Mouse (Mus musculus): ENCODE results near the gene Hs3st3b1. TPM values are rescaled to one million over a fixed set of nuclear protein-coding genes. Genes with fewer than 3 reads are reported as not detected.

Gene Hs3st3b1
- total and polyA plus RNA-seq, 2 experiments from 2014 or later: 1.2 to 4.3 TPM

DNA sequence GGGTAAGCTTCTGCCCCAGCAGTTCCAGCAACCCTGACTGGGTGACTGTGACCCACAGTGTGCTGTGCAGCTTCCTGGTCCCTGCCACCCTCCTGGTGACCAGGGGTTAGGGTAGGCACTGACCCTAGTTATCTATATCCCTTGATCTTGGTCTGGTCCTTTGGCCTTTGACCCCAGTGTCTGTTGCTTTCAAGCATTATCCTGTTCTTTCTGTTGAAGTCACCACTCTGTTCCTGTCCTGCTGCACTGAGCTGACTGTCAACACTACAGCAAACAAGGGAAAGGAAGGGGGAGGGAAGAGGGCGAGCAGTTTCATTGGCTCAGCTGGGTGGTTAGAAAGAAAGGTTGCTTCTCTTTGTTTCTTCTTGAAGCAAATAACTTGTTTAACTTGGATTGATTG, 60.1 kb downstream of the Hs3st3b1 start:
- Histone ChIP-seq H3K36me3 (ENCODE audit: insufficient read depth) (no peaks in the 10 kb centered on the region), H3K4me1 (ENCODE audit: insufficient read depth) (no peaks in the 10 kb centered on the region), H3K4me2 (ENCODE audit: low read depth) (no peak overlapping the region), H3K27me3 (ENCODE audit: insufficient read depth, low read length) (no peaks in the 10 kb centered on the region), H3K9ac (no peak overlapping the region), H3K4me3 (ENCODE audit: low read depth, low read length) (no peak overlapping the region), H3K27ac (ENCODE audit: low read depth, low read length) (no peak overlapping the region), H3K9me3 (ENCODE audit: low read length) (no peaks in the 10 kb centered on the region)
- DNase-seq (no peak), ATAC-seq (no peak)
- 27% methylated on average over 1 of the region's 1 CpGs for WGBS
- TF ChIP-seq CTCF (IDR thresholded peaks at IDR 0.05; ENCODE audit: low read depth): no peak

DNA sequence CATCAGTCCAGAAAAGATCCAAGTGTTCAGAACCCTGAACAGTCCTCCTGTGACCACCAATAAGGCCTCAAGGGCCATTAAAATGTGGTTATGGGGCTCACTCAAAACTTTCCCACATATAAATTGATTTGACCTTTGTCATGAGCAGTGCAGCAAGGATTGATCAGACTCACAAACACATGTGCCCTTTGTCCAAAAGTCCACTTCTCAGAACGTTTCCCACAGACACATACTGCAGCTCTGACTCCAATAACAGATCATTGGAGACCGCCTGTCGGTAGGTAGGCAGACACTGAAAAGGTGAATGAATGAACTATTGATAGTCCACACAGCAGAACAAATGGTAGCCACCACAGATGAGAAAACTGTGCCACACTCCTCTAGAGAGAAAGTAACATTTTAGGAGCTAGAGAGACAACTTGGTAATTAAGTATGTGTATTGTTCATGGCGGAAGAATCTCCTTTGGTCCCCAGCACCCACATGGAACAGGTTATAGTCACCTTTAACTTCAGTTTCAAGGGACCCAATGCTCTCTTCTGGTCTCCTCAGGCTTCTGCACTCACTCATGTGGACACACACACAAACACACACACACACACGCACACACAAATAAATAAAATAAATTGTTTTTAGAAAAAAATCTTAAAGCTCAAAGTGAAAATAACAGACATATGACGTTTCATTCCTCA, 70.9 kb downstream of the Hs3st3b1 start:
- TF ChIP-seq CTCF (IDR thresholded peaks at IDR 0.05; ENCODE audit: low read depth): no peak
- Histone ChIP-seq H3K4me2 (ENCODE audit: low read depth) (no peak overlapping the region), H3K9me3 (ENCODE audit: low read length) (no peaks in the 10 kb centered on the region), H3K36me3 (ENCODE audit: insufficient read depth) (no peaks in the 10 kb centered on the region), H3K4me1 (ENCODE audit: insufficient read depth) (no peaks in the 10 kb centered on the region), H3K27me3 (ENCODE audit: insufficient read depth, low read length) (no peaks in the 10 kb centered on the region), H3K4me3 (ENCODE audit: low read depth, low read length) (no peak overlapping the region), H3K9ac (no peak overlapping the region), H3K27ac (ENCODE audit: low read depth, low read length) (no peak overlapping the region)
- 89% methylated on average over 6 of the region's 6 CpGs for WGBS
- DNase-seq (no peak), ATAC-seq (no peak)

DNA sequence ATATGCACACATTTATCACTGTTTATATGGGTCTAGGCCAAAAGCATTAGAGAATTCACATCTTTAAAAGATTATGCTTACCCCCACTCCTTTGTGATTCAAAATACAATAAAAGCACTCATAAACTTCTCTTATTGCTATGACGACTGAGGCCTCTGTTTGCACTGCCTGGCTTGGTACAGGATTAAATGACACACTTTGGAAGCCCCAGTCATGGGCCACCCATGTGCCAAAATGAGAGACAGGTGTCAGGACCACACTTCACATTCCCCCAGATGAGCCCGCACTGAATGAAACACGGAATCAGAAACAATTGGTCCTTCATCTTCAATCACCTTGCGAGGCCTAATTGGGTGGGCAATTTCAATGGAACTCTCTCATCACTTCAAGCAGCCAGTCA, 71.8 kb downstream of the Hs3st3b1 start:
- Histone ChIP-seq H3K27ac (ENCODE audit: low read depth, low read length) (no peak overlapping the region), H3K36me3 (ENCODE audit: insufficient read depth) (no peaks in the 10 kb centered on the region), H3K4me3 (ENCODE audit: low read depth, low read length) (no peak overlapping the region), H3K4me2 (ENCODE audit: low read depth) (no peak overlapping the region), H3K9ac (no peak overlapping the region), H3K27me3 (ENCODE audit: insufficient read depth, low read length) (no peaks in the 10 kb centered on the region), H3K9me3 (ENCODE audit: low read length) (no peaks in the 10 kb centered on the region), H3K4me1 (ENCODE audit: insufficient read depth) (no peaks in the 10 kb centered on the region)
- DNase-seq (no peak), ATAC-seq (no peak)
- TF ChIP-seq CTCF (IDR thresholded peaks at IDR 0.05; ENCODE audit: low read depth): no peak
- WGBS: 80% methylated on average over 4 of the region's 4 CpGs

DNA sequence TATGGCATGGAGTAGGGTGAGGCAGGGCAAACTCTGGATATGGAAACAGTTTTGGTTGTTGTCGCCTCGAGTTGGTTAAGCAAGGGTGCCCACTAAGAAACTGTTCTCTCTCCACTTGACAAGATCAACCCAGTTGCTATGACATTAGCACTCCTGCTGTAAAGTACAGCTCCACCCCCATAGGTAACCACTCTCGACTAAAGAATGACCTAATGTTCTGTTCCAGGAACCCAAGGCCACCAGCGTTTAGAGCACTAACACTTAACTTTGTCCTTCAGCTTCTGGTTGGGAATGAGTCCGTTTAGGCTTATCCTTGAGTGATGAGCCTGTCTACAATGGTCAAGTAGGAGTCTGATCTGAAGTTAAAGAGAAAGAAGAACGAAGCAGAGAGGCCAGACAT, 76.7 kb downstream of the Hs3st3b1 start:
- no peaks in the 10 kb centered on the region for H3K27me3 ChIP-seq (ENCODE audit: insufficient read depth, low read length)
- no peak for TF ChIP-seq CTCF (IDR thresholded peaks at IDR 0.05; ENCODE audit: low read depth)
- no peaks in the 10 kb centered on the region for H3K36me3 ChIP-seq (ENCODE audit: insufficient read depth)
- no peak for DNase-seq
- no peak overlapping the region for H3K4me3 ChIP-seq (ENCODE audit: low read depth, low read length)
- H3K4me1 ChIP-seq (ENCODE audit: insufficient read depth): no peaks in the 10 kb centered on the region
- no peak overlapping the region for H3K27ac ChIP-seq (ENCODE audit: low read depth, low read length)
- no peak for ATAC-seq
- no peak overlapping the region for H3K4me2 ChIP-seq (ENCODE audit: low read depth)
- no peak overlapping the region for H3K9ac ChIP-seq
- H3K9me3 ChIP-seq (ENCODE audit: low read length): no peaks in the 10 kb centered on the region
- 89% methylated on average over 6 of the region's 6 CpGs for WGBS

DNA sequence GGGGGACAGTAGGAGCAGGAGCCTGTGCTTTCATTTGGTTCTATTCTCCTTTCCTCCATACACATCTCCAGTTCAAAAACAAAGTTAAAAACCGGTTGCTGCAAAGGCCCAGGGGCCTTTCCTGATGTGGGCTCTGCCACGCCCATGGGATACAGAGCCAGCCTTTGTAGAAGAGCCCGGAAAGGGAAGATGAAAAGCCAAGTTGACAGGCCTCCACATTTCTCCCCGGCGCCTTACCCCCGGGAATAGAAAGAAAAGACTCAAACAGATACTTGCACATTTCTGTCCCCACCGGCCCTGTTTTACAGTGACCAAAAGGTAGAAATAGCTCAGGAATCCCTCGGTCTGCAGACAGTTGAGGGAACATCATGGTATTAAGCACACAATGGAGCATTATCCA, 77.4 kb downstream of the Hs3st3b1 start:
- no peak overlapping the region for H3K27ac ChIP-seq (ENCODE audit: low read depth, low read length)
- H3K36me3 ChIP-seq (ENCODE audit: insufficient read depth): no peaks in the 10 kb centered on the region
- H3K4me3 ChIP-seq (ENCODE audit: low read depth, low read length): no peak overlapping the region
- no peak overlapping the region for H3K4me2 ChIP-seq (ENCODE audit: low read depth)
- no peak overlapping the region for H3K9ac ChIP-seq
- 66% methylated on average over 8 of the region's 8 CpGs for WGBS
- ATAC-seq: no peak
- no peaks in the 10 kb centered on the region for H3K4me1 ChIP-seq (ENCODE audit: insufficient read depth)
- no peaks in the 10 kb centered on the region for H3K9me3 ChIP-seq (ENCODE audit: low read length)
- no peak for TF ChIP-seq CTCF (IDR thresholded peaks at IDR 0.05; ENCODE audit: low read depth)
- H3K27me3 ChIP-seq (ENCODE audit: insufficient read depth, low read length): no peaks in the 10 kb centered on the region
- no peak for DNase-seq

DNA sequence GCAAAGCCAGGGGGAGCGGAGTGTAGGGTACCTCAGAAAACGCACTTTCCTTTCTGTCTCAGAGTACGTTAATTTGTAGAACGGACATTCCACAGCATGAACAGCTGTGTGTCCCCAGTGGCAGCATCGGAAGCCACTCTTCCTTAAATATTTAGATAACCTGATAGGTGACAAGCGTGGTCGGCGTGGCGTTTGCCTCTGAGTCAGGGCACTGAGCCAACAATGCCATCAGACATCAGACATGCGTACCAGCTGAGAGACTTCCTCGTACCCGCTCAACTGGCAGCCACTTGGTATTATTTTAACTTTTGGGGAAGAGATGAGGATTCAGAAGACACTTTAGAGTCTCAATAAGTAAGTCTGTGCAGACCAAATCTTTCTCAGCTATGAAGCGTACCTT, 84.6 kb downstream of the Hs3st3b1 start:
- no peaks in the 10 kb centered on the region for H3K36me3 ChIP-seq (ENCODE audit: insufficient read depth)
- no peak for ATAC-seq
- no peaks in the 10 kb centered on the region for H3K4me1 ChIP-seq (ENCODE audit: insufficient read depth)
- no peak for TF ChIP-seq CTCF (IDR thresholded peaks at IDR 0.05; ENCODE audit: low read depth)
- H3K4me3 ChIP-seq (ENCODE audit: low read depth, low read length): no peak overlapping the region
- WGBS: 76% methylated on average over 13 of the region's 13 CpGs
- H3K4me2 ChIP-seq (ENCODE audit: low read depth): no peak overlapping the region
- no peaks in the 10 kb centered on the region for H3K9me3 ChIP-seq (ENCODE audit: low read length)
- H3K27ac ChIP-seq (ENCODE audit: low read depth, low read length): no peak overlapping the region
- H3K27me3 ChIP-seq (ENCODE audit: insufficient read depth, low read length): no peaks in the 10 kb centered on the region
- no peak overlapping the region for H3K9ac ChIP-seq
- DNase-seq: no peak

Other genes with a start within 250 kb of the Hs3st3b1 start
- 12.3 and 14.3 TPM in 2 replicates for gene Cox10, start 157.2 kb upstream of the Hs3st3b1 start, total RNA-seq (2014; rRNA removed)
- gene Cox10, start 157.2 kb upstream of the Hs3st3b1 start, polyA plus RNA-seq (2015; fragmentation: Nextera tagmentation; extraction: Ambion mirVana): 25.9 and 31.0 TPM in 2 replicates